Mouse (Mus musculus): ENCODE results near the gene Tcf15. TPM values are rescaled to one million over a fixed set of nuclear protein-coding genes. Genes with fewer than 3 reads are reported as not detected.

The Tcf15 gene
- polyA plus RNA-seq, 1 experiment = 0.21 TPM

DNA sequence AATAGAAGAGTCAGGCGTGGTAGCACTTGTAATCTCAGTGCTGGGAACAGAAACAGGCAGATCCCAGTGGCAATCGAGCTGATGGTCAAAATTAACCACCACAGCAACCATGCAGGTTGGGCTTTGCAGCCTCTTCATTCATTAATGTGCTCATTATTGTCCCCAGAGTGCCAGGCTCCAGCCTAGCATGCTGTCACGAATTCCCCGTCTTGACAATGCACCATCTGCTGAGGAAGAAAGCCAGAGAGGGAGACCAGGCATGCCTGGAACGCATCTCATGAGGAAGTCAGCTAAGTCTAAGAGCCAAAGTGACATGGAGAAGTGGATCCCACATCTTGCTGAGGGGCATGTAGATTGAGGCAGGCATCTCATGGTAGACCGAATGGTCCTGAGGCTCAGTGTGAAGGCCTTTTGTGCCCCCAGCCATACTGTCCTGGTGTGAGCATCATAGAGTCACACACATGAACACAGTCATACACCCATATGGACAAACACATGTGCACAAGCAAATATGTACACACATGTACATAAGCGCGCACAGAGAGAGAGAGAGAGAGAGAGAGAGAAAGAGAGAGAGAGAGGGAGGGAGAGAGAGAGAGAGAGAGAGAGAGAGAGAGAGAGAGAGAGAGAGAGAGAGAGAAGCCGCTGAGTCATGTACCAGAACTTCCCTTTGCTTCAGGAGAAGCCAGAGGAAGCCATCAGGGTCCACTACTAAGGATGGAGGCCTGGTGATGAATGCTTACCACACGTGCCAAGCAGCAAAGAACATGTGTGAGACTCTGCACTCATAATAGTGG lies 4.0 kb upstream of the Tcf15 start:
- Histone ChIP-seq H3K27me3 (ENCODE audit: control insufficient read depth) (peaks cover 70% of the 10 kb centered on the region), H3K9me3 (ENCODE audit: control insufficient read depth, low read length) (peaks cover 4% of the 10 kb centered on the region; the same call in 1 of the 2 replicates), H3K36me3 (ENCODE audit: control insufficient read depth) (no peaks in the 10 kb centered on the region), H3K4me1 (ENCODE audit: control insufficient read depth) (peaks cover 16% of the 10 kb centered on the region), H3K4me3 (replicated peaks) (no peak overlapping the region)
- TF ChIP-seq GATA1 (IDR thresholded peaks at IDR 0.05; ENCODE audit: low read length) (no peak), TAL1 (IDR thresholded peaks at IDR 0.05; ENCODE audit: low read length) (no peak)

GRCm38 (mm10) chr2:152140941-152141340 lies 2.4 kb upstream of the Tcf15 start:
- peaks cover 16% of the 10 kb centered on the region for H3K4me1 ChIP-seq (ENCODE audit: control insufficient read depth)

GRCm38 (mm10) chr2:152141491-152141890 lies 1.9 kb upstream of the Tcf15 start:
- Histone ChIP-seq H3K9me3 (ENCODE audit: control insufficient read depth, low read length) (peaks cover 4% of the 10 kb centered on the region; the same call in 1 of the 2 replicates), H3K27me3 (ENCODE audit: control insufficient read depth) (peaks cover 76% of the 10 kb centered on the region), H3K36me3 (ENCODE audit: control insufficient read depth) (no peaks in the 10 kb centered on the region), H3K4me3 (replicated peaks) (no peak overlapping the region), H3K4me1 (ENCODE audit: control insufficient read depth) (peaks cover 16% of the 10 kb centered on the region)
- no peak for TF ChIP-seq TAL1 (IDR thresholded peaks at IDR 0.05; ENCODE audit: low read length)
- no peak for TF ChIP-seq GATA1 (IDR thresholded peaks at IDR 0.05; ENCODE audit: low read length)

More at GRCm38 (mm10) chr2:152140941-152141340, 2.4 kb upstream of the Tcf15 start:
- peaks cover 79% of the 10 kb centered on the region for H3K27me3 ChIP-seq (ENCODE audit: control insufficient read depth)
- H3K36me3 ChIP-seq (ENCODE audit: control insufficient read depth) = no peaks in the 10 kb centered on the region
- no peak overlapping the region for H3K4me3 ChIP-seq (replicated peaks)
- TF ChIP-seq TAL1 (IDR thresholded peaks at IDR 0.05; ENCODE audit: low read length) = no peak
- no peak for TF ChIP-seq GATA1 (IDR thresholded peaks at IDR 0.05; ENCODE audit: low read length)
- H3K9me3 ChIP-seq (ENCODE audit: control insufficient read depth, low read length) = peaks cover 4% of the 10 kb centered on the region; the same call in 1 of the 2 replicates

DNA sequence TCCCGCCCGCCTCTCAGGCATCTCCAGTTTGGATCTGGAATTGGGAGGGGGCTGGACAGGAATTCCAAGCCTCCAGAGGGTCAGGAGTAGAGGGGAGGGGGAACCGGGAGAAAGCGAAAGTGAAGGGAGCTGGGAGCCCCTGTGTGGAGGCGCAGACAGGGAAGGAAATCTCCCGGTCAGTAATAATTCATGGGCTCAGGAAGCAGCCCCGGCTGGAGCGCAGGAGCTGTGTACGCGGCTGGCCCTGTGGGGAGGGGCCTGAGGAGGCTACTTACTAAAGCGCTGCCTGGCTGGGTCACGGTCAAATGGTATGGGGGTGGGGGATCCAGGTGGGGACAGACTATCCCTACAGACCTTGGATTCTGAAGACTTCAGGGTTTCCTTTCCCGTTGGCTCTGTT lies 1.3 kb upstream of the Tcf15 start:
- no peak overlapping the region for H3K4me3 ChIP-seq (replicated peaks)
- peaks cover 16% of the 10 kb centered on the region for H3K4me1 ChIP-seq (ENCODE audit: control insufficient read depth)
- peaks cover 75% of the 10 kb centered on the region for H3K27me3 ChIP-seq (ENCODE audit: control insufficient read depth)

DNA sequence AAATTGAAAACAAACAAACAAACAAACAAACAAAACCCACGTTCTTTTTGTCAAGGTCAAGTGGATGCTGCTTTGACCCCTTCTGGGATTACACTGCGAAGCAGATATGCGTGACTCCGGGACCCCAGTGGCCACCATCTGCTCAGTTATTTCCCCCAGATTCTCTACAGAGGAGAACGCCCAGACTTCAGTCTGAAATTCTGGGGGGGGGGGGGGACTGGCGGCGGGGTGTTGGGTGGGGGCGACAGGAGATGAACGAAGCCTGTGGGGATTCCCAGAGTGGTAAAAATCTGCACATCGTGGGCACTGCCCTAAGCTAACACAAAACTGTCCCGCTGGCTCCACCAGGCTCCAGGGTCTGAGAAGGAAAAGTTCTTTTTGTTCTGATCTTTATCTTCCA lies 790 bp upstream of the Tcf15 start:
- H3K4me1 ChIP-seq (ENCODE audit: control insufficient read depth) = peaks cover 16% of the 10 kb centered on the region
- no peak overlapping the region for H3K4me3 ChIP-seq (replicated peaks)
- peaks cover 4% of the 10 kb centered on the region; the same call in 1 of the 2 replicates for H3K9me3 ChIP-seq (ENCODE audit: control insufficient read depth, low read length)
- H3K36me3 ChIP-seq (ENCODE audit: control insufficient read depth) = no peaks in the 10 kb centered on the region
- TF ChIP-seq TAL1 (IDR thresholded peaks at IDR 0.05; ENCODE audit: low read length) (no peak), GATA1 (IDR thresholded peaks at IDR 0.05; ENCODE audit: low read length) (no peak)
- H3K27me3 ChIP-seq (ENCODE audit: control insufficient read depth) = peaks cover 70% of the 10 kb centered on the region

More for the DNA sequence above, 1.3 kb upstream of the Tcf15 start:
- peaks cover 4% of the 10 kb centered on the region; the same call in 1 of the 2 replicates for H3K9me3 ChIP-seq (ENCODE audit: control insufficient read depth, low read length)
- H3K36me3 ChIP-seq (ENCODE audit: control insufficient read depth) = no peaks in the 10 kb centered on the region
- TF ChIP-seq TAL1 (IDR thresholded peaks at IDR 0.05; ENCODE audit: low read length) (no peak), GATA1 (IDR thresholded peaks at IDR 0.05; ENCODE audit: low read length) (no peak)

- Histone ChIP-seq H3K27me3 (ENCODE audit: control insufficient read depth) (peaks cover 71% of the 10 kb centered on the region), H3K36me3 (ENCODE audit: control insufficient read depth) (no peaks in the 10 kb centered on the region), H3K4me1 (ENCODE audit: control insufficient read depth) (peaks cover 16% of the 10 kb centered on the region), H3K4me3 (replicated peaks) (peak overlapping the region; percentile 59), H3K9me3 (ENCODE audit: control insufficient read depth, low read length) (peaks cover 4% of the 10 kb centered on the region; the same call in 1 of the 2 replicates)
- TF ChIP-seq GATA1 (IDR thresholded peaks at IDR 0.05; ENCODE audit: low read length) = no peak
- no peak for TF ChIP-seq TAL1 (IDR thresholded peaks at IDR 0.05; ENCODE audit: low read length)
Observed at GRCm38 (mm10) chr2:152144158-152144450, 743 bp downstream of the Tcf15 start.

GRCm38 (mm10) chr2:152144501-152144900 lies 1.1 kb downstream of the Tcf15 start:
- Histone ChIP-seq H3K4me1 (ENCODE audit: control insufficient read depth) (peaks cover 16% of the 10 kb centered on the region), H3K4me3 (replicated peaks) (no peak overlapping the region), H3K27me3 (ENCODE audit: control insufficient read depth) (peaks cover 67% of the 10 kb centered on the region), H3K9me3 (ENCODE audit: control insufficient read depth, low read length) (peaks cover 4% of the 10 kb centered on the region; the same call in 1 of the 2 replicates), H3K36me3 (ENCODE audit: control insufficient read depth) (no peaks in the 10 kb centered on the region)
- TF ChIP-seq TAL1 (IDR thresholded peaks at IDR 0.05; ENCODE audit: low read length) = no peak

DNA sequence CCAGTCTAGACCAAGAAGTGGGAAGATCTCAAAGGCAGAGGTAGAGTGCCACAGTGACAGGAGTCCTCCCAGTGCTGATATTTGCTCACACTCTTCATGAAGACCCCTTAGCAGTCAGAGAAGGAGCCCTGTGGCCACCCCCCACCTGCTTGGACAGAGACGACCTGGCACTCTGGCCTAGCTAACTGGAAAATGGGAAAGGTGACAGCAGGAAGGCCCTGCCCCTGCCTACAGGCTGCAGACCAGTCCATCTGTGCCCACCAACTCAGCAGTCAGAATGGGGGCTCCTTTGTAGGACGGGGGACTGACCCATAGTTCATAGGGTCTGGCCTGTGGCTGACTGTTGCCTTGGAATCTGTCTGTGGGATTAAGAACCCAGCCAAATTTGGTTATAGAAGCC lies 2.4 kb downstream of the Tcf15 start:
- peaks cover 4% of the 10 kb centered on the region; the same call in 1 of the 2 replicates for H3K9me3 ChIP-seq (ENCODE audit: control insufficient read depth, low read length)
- TF ChIP-seq TAL1 (IDR thresholded peaks at IDR 0.05; ENCODE audit: low read length) (no peak), GATA1 (IDR thresholded peaks at IDR 0.05; ENCODE audit: low read length) (no peak)
- peaks cover 58% of the 10 kb centered on the region for H3K27me3 ChIP-seq (ENCODE audit: control insufficient read depth)
- H3K4me3 ChIP-seq (replicated peaks) = no peak overlapping the region
- H3K36me3 ChIP-seq (ENCODE audit: control insufficient read depth) = no peaks in the 10 kb centered on the region
- H3K4me1 ChIP-seq (ENCODE audit: control insufficient read depth) = peaks cover 16% of the 10 kb centered on the region

DNA sequence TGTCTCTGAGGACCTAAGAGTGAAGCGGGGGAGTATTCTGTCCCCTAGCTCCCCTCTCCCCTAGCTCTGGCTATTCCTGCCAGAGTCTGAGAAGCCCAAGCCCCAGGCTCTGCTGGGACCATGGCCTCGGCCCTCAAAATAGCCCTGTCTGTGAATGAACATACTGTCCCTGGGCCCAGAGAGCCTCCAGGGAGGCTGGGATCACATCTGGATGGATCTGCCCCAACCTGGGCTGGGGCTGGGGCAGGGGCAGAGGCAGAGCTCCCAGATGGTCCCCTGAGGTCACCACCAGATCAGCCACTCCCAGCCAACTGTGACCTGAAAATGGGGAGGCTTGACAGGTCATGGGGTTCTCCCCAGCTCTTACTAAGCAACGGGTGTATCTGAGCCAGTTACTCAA lies 3.7 kb downstream of the Tcf15 start:
- TF ChIP-seq TAL1 (IDR thresholded peaks at IDR 0.05; ENCODE audit: low read length) (no peak), GATA1 (IDR thresholded peaks at IDR 0.05; ENCODE audit: low read length) (no peak)
- H3K4me1 ChIP-seq (ENCODE audit: control insufficient read depth) = peaks cover 14% of the 10 kb centered on the region
- H3K36me3 ChIP-seq (ENCODE audit: control insufficient read depth) = no peaks in the 10 kb centered on the region
- peaks cover 4% of the 10 kb centered on the region; the same call in 1 of the 2 replicates for H3K9me3 ChIP-seq (ENCODE audit: control insufficient read depth, low read length)
- peaks cover 44% of the 10 kb centered on the region for H3K27me3 ChIP-seq (ENCODE audit: control insufficient read depth)
- no peak overlapping the region for H3K4me3 ChIP-seq (replicated peaks)
